Mouse (Mus musculus) lung, postnatal 0 days (tissue): ENCODE measurements around the gene Hmgb1.

Source experiments
- CTCF ChIP-seq: IDR thresholded peaks from 2 replicates; pipeline ENCODE4 v1.5.1; 2016; ENCODE audit warnings: antibody characterized with exemption, mild to moderate bottlenecking
- EP300 ChIP-seq: IDR thresholded peaks from 2 replicates; pipeline ENCODE4 v1.6.1; 2016; ENCODE audit warnings: antibody characterized with exemption, mild to moderate bottlenecking, control low read depth

DNA sequence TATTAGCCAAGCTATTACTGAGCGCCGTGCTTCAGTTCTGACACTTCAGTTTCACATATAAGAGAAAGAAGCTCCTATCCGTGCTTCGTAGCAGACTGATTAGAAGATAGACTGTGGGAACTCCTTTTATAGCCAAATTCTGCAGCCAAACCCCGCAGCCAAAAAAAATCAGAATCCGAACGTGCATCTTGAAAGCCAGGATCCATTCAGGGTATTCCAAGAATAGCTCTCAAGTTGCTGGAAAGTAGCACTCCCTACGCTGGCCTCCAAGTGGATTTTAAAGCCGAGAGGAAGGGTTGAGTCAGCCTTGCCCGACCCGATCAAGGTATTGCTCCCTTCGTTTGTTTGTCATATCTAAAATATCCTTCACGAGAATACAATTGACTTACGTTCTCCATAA lies 93.0 kb downstream of the Hmgb1 start:
- TF ChIP-seq CTCF (no peak), EP300 (no peak)
